In genomic region chr2:132992659-132993531, GRCm38 (mm10) we compare ENCODE assay signal across 10 mouse cellular contexts. TPM values are rescaled to one million over a fixed set of nuclear protein-coding genes. Genes with fewer than 3 reads are reported as not detected.
DNase-seq lines count a peak whose midpoint lies in the region; ATAC-seq and TF ChIP-seq lines count a peak whose summit lies in the region.
"Had no signal": no experiment of that assay in that cellular context is flagged by ENCODE, and none has a peak within 500 bp of the region (broad histone marks: within the 10 kb centered on the region; RNA-seq: fewer than 3 reads in every experiment).

No protein-coding gene starts in this region.

- intact Hi-C loops in heart, postnatal 36 days (cut with DNase I) = no loop called here

- TF ChIP-seq CTCF in stomach, postnatal 0 days (IDR thresholded peaks at IDR 0.05; ENCODE audit: low read depth) = no peak

- H3K27ac ChIP-seq in stomach, postnatal 0 days (replicated peaks) = no peak overlapping the region
- H3K27ac ChIP-seq in midbrain, embryonic 10.5 days (replicated peaks) = no peak overlapping the region
- H3K27ac ChIP-seq: heart, embryonic 13.5 days had no signal

- WGBS in stomach, postnatal 0 days = 30% methylated on average over 9 of the region's 9 CpGs
- 75% methylated on average over 9 of the region's 9 CpGs for WGBS in midbrain, embryonic 10.5 days

- peak; percentile 26 for DNase-seq in urinary bladder, postnatal 14 days (ENCODE audit: low spot score)
- no peak for DNase-seq in urinary bladder, adult 2 months (ENCODE audit: low spot score)
- DNase-seq in cerebellum, adult 9-11 months = peak; percentile 26
- DNase-seq in heart, postnatal 36 days = peak; percentile 25 to 26
- DNase-seq in stomach, postnatal 0 days (ENCODE audit: low spot score) = peak; percentile 30
- no peak for DNase-seq in right cerebral cortex, postnatal 10 days (ENCODE audit: low spot score in 2 of 2)
- no peak for DNase-seq in liver
- DNase-seq in midbrain, embryonic 10.5 days (ENCODE audit: low spot score) = no peak
- DNase-seq: midbrain, embryonic 14.5 days had no signal

- no peak for TF ChIP-seq EP300 in stomach, postnatal 0 days (optimal IDR thresholded peaks at IDR 0.05)

- H3K4me2 ChIP-seq in stomach, postnatal 0 days (replicated peaks; ENCODE audit: low read depth) = no peak overlapping the region
- H3K4me2 ChIP-seq: heart, embryonic 13.5 days had no signal

- no peaks in the 10 kb centered on the region for H3K4me1 ChIP-seq in stomach, postnatal 0 days (replicated peaks; ENCODE audit: control insufficient read depth, insufficient read depth)
- H3K4me1 ChIP-seq in midbrain, embryonic 10.5 days = no peaks in the 10 kb centered on the region

- H3K27me3 ChIP-seq in stomach, postnatal 0 days (ENCODE audit: control insufficient read depth, insufficient read depth, low read length) = no peaks in the 10 kb centered on the region
- H3K27me3 ChIP-seq in midbrain, embryonic 10.5 days (ENCODE audit: low read depth, poor library complexity, severe bottlenecking) = no peaks in the 10 kb centered on the region
- H3K27me3 ChIP-seq: heart, embryonic 13.5 days had no signal

- no peak overlapping the region for H3K9ac ChIP-seq in stomach, postnatal 0 days (ENCODE audit: low read length)
- H3K9ac ChIP-seq: heart, embryonic 13.5 days had no signal

- no peaks in the 10 kb centered on the region for H3K36me3 ChIP-seq in stomach, postnatal 0 days (ENCODE audit: control insufficient read depth, insufficient read depth, low read length)
- no peaks in the 10 kb centered on the region for H3K36me3 ChIP-seq in midbrain, embryonic 10.5 days
- H3K36me3 ChIP-seq: heart, embryonic 13.5 days had no signal

- H3K4me3 ChIP-seq in stomach, postnatal 0 days (ENCODE audit: low read depth, low read length) = no peak overlapping the region
- H3K4me3 ChIP-seq in midbrain, embryonic 10.5 days = no peak overlapping the region
- H3K4me3 ChIP-seq: heart, embryonic 13.5 days had no signal

- 0 out of 2 replicates have a peak, but pooled peaks have one; percentile 44 for ATAC-seq in stomach, postnatal 0 days (ENCODE audit: low FRiP score, low TSS enrichment)

- H3K9me3 ChIP-seq in stomach, postnatal 0 days (ENCODE audit: control insufficient read depth, low read length) = no peaks in the 10 kb centered on the region
- H3K9me3 ChIP-seq in midbrain, embryonic 10.5 days (replicated peaks) = no peaks in the 10 kb centered on the region
- H3K9me3 ChIP-seq: heart, embryonic 13.5 days had no signal

RNA-seq across cellular contexts. Expression of gene Fermt1, which starts 47.2 kb away (rescaled TPM):
- 8.3 and 9.1 TPM in 2 replicates for polyA plus RNA-seq in urinary bladder, adult 2 months (2012; rRNA removed)
- not detected for total RNA-seq in heart, postnatal 36 days (2021)
- polyA plus RNA-seq in stomach, postnatal 0 days (2015; fragmentation: Nextera tagmentation; extraction: Ambion mirVana) = 56.4 and 62.8 TPM in 2 replicates
- polyA plus RNA-seq in midbrain, embryonic 10.5 days (2016; fragmentation: Nextera tagmentation; extraction: Ambion mirVana) = 4.3 and 5.1 TPM in 2 replicates
- polyA plus RNA-seq: midbrain, embryonic 14.5 days had no signal

Comparison
In these comparisons a context has a peak if more than half of its experiments do, and no peak if none do; other contexts are left out.
1. DNase-seq: peak in urinary bladder, postnatal 14 days (single experiment), cerebellum, adult 9-11 months (single experiment), heart, postnatal 36 days (2 of 2) and stomach, postnatal 0 days (single experiment); none in urinary bladder, adult 2 months (single experiment), right cerebral cortex, postnatal 10 days (0 of 2), liver (single experiment) and midbrain, embryonic 10.5 days (single experiment).